In genomic region chr14:11438611-11439010, GRCm38 (mm10) we compare ENCODE assay signal across 26 mouse cellular contexts.
"Had no signal": no experiment of that assay in that cellular context is flagged by ENCODE, and none has a peak within 500 bp of the region (broad histone marks: within the 10 kb centered on the region; RNA-seq: fewer than 3 reads in every experiment).

No protein-coding gene starts in this region.

- H3K36me3 ChIP-seq: heart, embryonic 13.5 days; heart, embryonic 15.5 days; hindbrain, embryonic 13.5 days; hindbrain, embryonic 15.5 days; intestine, embryonic 15.5 days; limb, embryonic 10.5 days; limb, embryonic 12.5 days; liver, embryonic 13.5 days had no signal

- ATAC-seq: inflammation-experienced regulatory T-cells, adult 6 months; intestine, embryonic 15.5 days; intestine, postnatal 0 days had no signal

- H3K9me3 ChIP-seq: heart, embryonic 13.5 days; heart, embryonic 15.5 days; hindbrain, embryonic 13.5 days; hindbrain, embryonic 15.5 days; intestine, embryonic 15.5 days; limb, embryonic 10.5 days; limb, embryonic 12.5 days; liver, embryonic 13.5 days had no signal

- DNase-seq: gastrocnemius, adult 2 months; gastrocnemius, postnatal 14 days; gastrocnemius, postnatal 36 days; heart, adult 2 months; heart, postnatal 14 days; heart, postnatal 36 days; kidney, adult 18-20 months; kidney, adult 8-10 months; kidney, postnatal 10 days; kidney, postnatal 25 days; kidney, postnatal 4 days; liver; liver, embryonic 13.5 days had no signal

- H3K4me2 ChIP-seq: heart, embryonic 11.5 days; heart, embryonic 13.5 days; heart, embryonic 15.5 days; hindbrain, embryonic 13.5 days; hindbrain, embryonic 15.5 days; intestine, embryonic 15.5 days; limb, embryonic 12.5 days; liver, embryonic 11.5 days; liver, embryonic 13.5 days had no signal

- H3K27ac ChIP-seq: gastrocnemius, adult 2 months; heart, adult 2 months; heart, embryonic 13.5 days; heart, embryonic 15.5 days; hindbrain, embryonic 13.5 days; hindbrain, embryonic 15.5 days; intestine, embryonic 15.5 days; layer of hippocampus, adult 2 months; left cerebral cortex, adult 2 months; limb, embryonic 10.5 days; limb, embryonic 12.5 days; liver, embryonic 13.5 days had no signal

- H3K4me1 ChIP-seq: heart, embryonic 13.5 days; heart, embryonic 15.5 days; hindbrain, embryonic 13.5 days; hindbrain, embryonic 15.5 days; intestine, embryonic 15.5 days; liver, embryonic 13.5 days had no signal

- H3K27me3 ChIP-seq: heart, embryonic 13.5 days; heart, embryonic 15.5 days; hindbrain, embryonic 13.5 days; hindbrain, embryonic 15.5 days; intestine, embryonic 15.5 days; limb, embryonic 12.5 days; liver, embryonic 13.5 days had no signal

- H3K4me3 ChIP-seq: gastrocnemius, adult 2 months; heart, adult 2 months; heart, embryonic 13.5 days; heart, embryonic 15.5 days; hindbrain, embryonic 13.5 days; hindbrain, embryonic 15.5 days; intestine, embryonic 15.5 days; layer of hippocampus, adult 2 months; left cerebral cortex, adult 2 months; limb, embryonic 10.5 days; limb, embryonic 12.5 days; liver, embryonic 13.5 days had no signal

- H3K9ac ChIP-seq: heart, embryonic 13.5 days; heart, embryonic 15.5 days; hindbrain, embryonic 13.5 days; hindbrain, embryonic 15.5 days; intestine, embryonic 15.5 days; limb, embryonic 12.5 days; liver, embryonic 13.5 days had no signal
